Mouse (Mus musculus): ENCODE measurements around the gene Gm813. TPM values are rescaled to one million over a fixed set of nuclear protein-coding genes. Genes with fewer than 3 reads are reported as not detected.

The Gm813 gene
- polyA plus RNA-seq, 3 experiments from 2014 or later, result not detected

DNA sequence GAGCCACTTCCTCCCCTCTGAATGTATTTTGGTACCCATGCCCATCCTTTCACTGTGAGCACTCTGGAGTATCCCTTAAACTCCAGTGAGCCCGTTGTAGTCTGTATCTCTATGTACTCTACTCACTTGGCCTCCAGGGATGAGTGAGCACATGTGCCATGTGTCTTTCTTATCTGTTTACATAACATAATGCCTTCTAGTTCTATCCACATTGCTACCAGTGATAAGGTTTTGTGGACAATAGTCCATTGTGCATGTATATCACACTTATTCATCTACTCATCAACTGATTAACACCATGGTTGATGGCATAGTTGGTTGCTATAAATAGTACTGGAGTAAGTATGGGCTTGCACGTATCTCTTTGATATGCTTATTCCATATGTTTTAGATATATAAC, 12.9 kb downstream of the Gm813 start:
- no peak for ATAC-seq

DNA sequence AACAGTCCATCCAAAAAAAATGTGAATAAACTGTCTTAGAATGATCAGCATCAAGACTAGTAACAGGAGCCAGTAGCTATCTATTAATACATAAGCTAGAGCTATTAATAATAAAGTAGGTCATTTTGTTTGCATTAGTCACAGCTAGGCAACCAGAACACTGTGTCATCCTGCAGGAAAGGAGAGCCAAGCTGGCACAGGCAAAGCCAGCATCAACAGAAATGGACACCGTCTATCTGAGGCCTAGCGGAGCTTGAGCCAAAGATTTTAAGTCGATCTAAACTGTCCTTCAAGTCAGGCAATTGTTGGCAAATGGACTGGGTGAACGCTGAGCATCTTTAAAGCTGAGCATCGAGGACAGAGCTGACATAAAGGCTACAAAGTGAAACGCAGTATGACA, 15.9 kb downstream of the Gm813 start:
- no peak for ATAC-seq

DNA sequence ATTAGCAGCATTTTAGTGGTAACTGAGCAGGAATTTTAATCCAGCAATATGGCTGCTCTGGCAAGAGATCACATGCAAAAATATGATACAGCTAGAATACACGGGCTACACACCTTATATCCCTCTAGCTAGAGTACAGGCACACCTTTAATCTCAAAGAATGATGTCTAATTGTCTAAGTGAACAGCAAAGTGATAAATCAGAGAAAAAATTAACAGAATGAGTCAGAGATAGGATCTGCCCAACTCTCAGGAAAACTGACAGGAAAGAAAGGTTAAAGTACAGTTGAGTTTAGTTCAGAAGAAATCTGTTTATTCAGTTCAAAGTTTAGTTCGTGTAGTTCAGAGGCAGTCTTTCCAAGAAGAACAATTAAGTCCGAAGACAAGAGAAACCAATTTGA, 25.5 kb downstream of the Gm813 start:
- no peak for ATAC-seq

DNA sequence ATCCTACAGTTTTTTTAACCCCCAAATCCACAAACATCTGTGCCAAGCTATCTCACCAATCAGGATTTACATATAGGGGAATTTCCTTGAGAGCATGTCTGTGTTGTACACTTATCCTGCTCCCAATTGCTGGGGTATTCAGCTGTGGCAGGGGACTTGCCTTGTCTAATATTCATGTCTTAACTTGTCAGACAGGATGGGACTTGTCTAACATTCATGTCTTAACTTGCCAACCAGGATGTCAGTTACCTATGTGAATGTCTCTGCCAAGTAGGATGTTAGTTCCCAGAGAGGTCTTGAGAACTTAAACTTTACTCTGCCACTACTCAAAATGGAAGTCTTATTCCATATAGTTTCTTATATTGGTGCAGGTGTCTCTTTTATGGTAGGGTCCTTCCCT, 27.3 kb downstream of the Gm813 start:
- ATAC-seq, result no peak

DNA sequence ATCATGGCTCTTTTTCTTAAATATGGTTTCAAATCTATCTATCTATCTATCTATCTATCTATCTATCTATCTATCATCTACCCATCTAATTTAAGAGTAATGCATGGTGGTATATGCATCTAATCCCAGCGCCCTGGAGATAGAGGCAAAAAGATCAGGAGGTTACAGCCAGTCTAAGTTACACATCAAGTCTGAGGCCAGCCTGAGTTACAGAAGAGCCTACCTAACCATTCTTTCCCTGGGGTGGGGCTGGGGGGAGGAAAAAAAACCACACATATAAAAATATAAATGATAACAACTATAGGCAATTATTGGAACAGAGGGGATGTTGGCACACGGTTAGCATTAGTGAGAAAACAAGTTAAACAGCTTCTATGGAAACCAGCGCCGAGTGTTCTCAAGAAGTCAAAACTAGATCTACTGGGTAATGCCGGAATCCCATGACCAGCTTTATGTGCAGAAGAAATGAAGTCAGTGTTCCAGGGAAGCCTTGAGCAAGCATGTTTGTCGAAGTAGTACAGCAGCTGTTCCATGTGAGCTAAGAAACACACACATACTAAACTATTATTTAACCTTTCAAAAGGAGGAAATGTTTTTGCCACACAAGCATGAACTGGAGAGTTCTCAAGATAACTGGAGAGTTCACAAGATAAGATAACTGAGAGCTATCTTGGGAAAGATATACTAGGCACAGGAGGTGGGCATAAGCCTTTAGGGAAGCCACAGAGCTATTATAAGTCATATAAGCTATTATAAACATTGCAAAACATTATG, 42.6 kb downstream of the Gm813 start:
- ATAC-seq, result no peak

DNA sequence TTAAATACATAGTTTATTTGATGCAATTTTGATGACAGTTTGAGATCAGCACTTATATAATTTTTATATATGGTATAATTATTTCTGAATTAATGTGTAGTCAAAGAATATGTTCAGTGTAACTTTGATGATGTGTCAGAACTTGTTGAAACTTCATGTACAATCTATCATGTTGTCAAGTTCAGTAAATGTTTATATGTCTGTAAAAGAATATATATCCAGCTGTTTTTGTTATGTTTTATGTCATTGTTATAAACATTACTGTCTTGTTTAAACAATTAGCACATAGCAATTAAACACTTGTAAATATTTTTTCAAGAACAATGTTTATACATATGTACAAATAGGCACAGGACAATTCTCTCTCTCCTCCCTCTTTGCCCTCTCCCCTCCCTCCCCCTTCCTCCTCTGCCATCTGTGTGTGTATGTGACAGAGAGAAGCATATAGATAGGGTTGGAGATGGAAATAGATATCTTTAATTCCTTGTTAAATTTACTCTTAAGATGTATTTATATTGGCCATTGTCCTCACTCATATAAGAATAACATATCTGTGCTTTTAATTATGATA, 46.0 kb downstream of the Gm813 start:
- no peak for ATAC-seq

Other genes starting within 250 kb of the Gm813 start
- gene Dcbld2, start 208.5 kb downstream of the Gm813 start, polyA plus RNA-seq (2017; shearing (Covaris generic)), result 1 to 10 TPM in 1 of 3 experiments, under 1 TPM in 2; 0.54 to 2.1 (median 0.62) TPM
- gene St3gal6, start 92.7 kb downstream of the Gm813 start, polyA plus RNA-seq (2017; shearing (Covaris generic)), result 10 to 100 TPM in 1 of 3 experiments, 1 to 10 TPM in 2; 4.0 to 31.5 (median 8.5) TPM
- not detected for gene E330017A01Rik, start 21.8 kb upstream of the Gm813 start, polyA plus RNA-seq (2017; shearing (Covaris generic))
- 10 to 100 TPM; 38.9 to 52.3 (median 41.0) TPM for gene Cpox, start 53.3 kb upstream of the Gm813 start, polyA plus RNA-seq (2017; shearing (Covaris generic))
- gene Gpr15, start 102.1 kb upstream of the Gm813 start, polyA plus RNA-seq (2017; shearing (Covaris generic)), result 10 to 100 TPM; 25.1 to 29.8 (median 28.5) TPM
- 100 to 1,000 TPM; 231 to 337 (median 232) TPM for gene Cldnd1, start 110.9 kb upstream of the Gm813 start, polyA plus RNA-seq (2017; shearing (Covaris generic))
- under 1 TPM in 1 of 3 experiments, not detected in 2; 0.24 TPM for gene Olfr172, start 146.2 kb upstream of the Gm813 start, polyA plus RNA-seq (2017; shearing (Covaris generic))
- 1 to 10 TPM in 2 of 3 experiments, under 1 TPM in 1; 0.98 to 2.2 (median 2.0) TPM for gene Olfr173, start 183.3 kb upstream of the Gm813 start, polyA plus RNA-seq (2017; shearing (Covaris generic))
- gene Olfr175-ps1, start 209.8 kb upstream of the Gm813 start, polyA plus RNA-seq (2017; shearing (Covaris generic)), result under 1 TPM in 1 of 3 experiments, not detected in 2; 0.70 TPM